Mouse (Mus musculus) naive thymus-derived CD4-positive, alpha-beta T cell, adult 5 months (primary cell): Measurements from ENCODE around the gene Sh3bgr. TPM values are rescaled to one million over a fixed set of nuclear protein-coding genes. Genes with fewer than 3 reads are reported as not detected.

Experiments used
- polyA plus RNA-seq: library from polyadenylated mRNA; unstranded; fragments of 100-300 nt; shearing (Covaris generic); gene quantifications from one replicate; pipeline ENCODE4 v1.2.1, GENCODE M21; 2017

The Sh3bgr gene
- polyA plus RNA-seq: not detected

GRCm38 (mm10) chr16:96199913-96200701, at the start of gene Sh3bgr:
Gene Sh3bgr (plus strand): TSS chr16:96200450.

GRCm38 (mm10) chr16:96191531-96192506, 8.4 kb upstream of the Sh3bgr start, which contains the start of gene Lca5l:
Gene Lca5l (minus strand): TSS chr16:96192271.

GRCm38 (mm10) chr16:96235366-96235970, 35.2 kb downstream of the Sh3bgr start, which contains the start of gene B3galt5:
Gene B3galt5 (plus strand): TSS chr16:96235801.

Other genes starting within 250 kb of the Sh3bgr start
- gene Psmg1, start 209.5 kb upstream of the Sh3bgr start, polyA plus RNA-seq: 35.9 TPM
- 91.5 TPM for gene Brwd1, start 117.9 kb upstream of the Sh3bgr start, polyA plus RNA-seq
- gene Hmgn1, start 72.7 kb upstream of the Sh3bgr start, polyA plus RNA-seq: 173 TPM
- 9.6 TPM for gene Wrb, start 55.0 kb upstream of the Sh3bgr start, polyA plus RNA-seq
- not detected for gene Lca5l, start 8.2 kb upstream of the Sh3bgr start, polyA plus RNA-seq
- gene B3galt5, start 35.4 kb downstream of the Sh3bgr start, polyA plus RNA-seq: not detected
- gene Itgb2l, start 243.2 kb downstream of the Sh3bgr start, polyA plus RNA-seq: not detected